Mouse (Mus musculus) spleen, postnatal 4 days (tissue): ENCODE measurements at regions not wholly inside any gene's neighbourhood (a gene's known extent, or its start where the extent isn't known, plus 50 kb on each side); places are given as distances from the start of the nearest gene placed in this dataset.
A peak's percentile ranks its signal among the peaks of the same experiment; 100 is the strongest.

Experiments
- DNase-seq, 2 experiments: peaks; one replicate each; pipeline ENCODE4 v3.0.0; 2022; ENCODE audit warnings: low spot score in 2 of 2

DNA sequence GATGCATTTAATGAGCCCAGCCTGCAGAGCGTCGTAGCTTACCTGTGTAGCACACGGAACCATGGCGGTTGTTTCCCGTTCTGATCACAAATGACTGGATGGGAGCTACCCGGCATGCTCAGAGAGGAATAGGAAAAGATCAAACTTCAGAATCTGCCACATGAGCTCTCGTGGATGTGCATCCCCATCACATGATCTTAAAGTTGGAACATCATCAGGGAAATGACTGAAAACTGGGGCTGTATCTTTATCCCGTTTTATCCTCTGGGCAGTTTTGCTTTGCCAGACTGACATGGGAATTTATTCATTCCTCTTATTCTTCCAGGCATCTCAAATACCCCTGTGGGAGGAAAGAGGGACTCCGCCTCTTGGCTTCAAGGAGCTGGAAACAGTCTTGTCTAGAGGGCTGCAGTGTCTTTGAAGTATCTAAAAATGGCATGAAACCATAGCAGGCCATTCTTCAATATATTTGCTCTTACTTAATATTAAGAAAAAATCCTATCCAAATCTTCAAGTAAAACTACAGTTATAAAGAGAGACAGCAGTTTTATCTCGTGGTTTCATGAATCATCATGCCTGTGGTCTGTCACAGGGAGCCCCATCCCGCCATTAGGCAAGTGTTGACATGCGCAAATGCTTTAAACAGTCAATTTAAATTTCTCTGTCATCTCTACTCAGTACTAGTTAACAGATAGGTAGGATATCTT is 339.4 kb downstream of the Foxo1 start:
- no peak for DNase-seq

DNA sequence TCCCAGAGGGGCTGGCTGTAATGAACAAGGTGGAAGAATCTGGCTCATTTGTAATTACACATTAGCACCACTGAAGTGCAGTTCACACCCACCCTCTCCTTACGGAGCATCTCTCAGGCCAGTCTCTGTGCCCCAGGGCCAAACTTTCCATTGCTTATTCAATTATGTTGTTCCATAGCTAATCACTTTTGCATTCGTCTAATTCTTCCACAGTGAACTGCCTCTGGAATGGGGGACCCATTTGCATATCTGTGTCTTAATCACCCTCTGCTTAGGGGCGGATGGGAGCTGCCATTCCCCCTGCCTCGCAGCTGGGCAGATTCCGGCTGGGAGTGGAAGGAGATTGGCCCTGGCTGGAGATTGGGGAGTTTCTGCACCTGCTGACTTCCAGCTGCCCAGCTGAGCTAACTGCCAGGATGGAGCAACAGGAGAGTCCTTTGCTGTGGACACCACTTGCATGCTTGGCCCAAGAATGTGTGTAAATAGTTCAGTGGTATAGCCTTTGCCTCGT is 337.2 kb downstream of the Foxo1 start:
- no peak for DNase-seq

DNA sequence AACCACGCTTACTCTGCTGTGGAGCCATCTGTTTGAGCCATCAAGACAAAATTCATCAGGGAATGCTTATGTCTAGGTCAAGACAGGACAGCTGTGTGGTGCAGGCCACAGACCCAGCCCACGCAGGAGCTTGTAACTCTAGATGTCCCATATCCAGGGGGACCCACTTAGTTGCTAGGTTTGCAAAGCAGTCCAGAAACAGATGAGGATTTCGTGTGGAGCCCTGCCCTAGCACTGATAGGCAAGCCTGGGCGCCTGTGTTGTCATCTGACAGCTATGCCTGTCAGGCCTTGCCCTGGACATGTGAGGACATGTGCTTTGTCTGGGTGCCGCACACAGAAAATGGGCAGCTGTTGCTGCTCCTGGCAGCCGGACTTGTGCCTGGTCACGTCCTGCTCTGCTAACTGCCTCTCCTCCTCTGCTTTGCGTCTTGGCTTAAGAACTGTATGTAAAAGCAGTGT is 335.1 kb downstream of the Foxo1 start:
- no peak for DNase-seq

DNA sequence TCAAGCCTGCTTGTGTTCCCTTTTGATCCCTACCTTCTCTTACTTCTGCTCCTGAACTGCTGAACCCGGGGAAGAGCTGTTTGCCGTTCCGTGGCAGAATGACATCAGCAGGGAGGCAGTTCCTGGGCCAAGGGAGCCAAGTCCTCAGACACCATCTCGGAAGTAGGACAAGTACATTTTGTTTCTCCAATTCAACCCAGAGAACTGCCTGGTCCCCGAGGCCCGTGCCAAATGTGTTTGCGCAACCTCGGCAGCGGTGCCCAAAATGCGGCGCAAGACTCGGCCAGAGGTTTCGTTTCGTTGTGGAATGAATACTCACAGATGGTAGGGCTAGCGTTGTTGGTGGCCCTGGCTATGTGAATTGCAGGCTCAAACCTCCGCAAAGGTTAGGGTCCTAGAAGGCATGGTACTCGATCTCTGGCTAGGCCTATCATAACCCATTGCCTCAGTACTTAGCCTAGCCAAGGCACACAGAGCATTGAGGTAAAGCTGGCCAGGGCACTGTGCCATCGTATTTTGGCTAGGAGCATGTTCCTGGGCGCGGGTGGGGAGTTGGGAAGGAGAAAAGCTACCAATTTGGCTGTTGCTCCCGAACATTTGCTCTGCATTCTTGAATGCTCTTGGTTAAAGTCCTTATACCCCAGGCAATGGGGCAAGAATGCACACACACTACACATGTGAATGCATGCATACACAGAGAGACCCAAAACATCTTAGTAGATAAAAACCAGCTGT is 333.0 kb downstream of the Foxo1 start:
- DNase-seq, result no peak

DNA sequence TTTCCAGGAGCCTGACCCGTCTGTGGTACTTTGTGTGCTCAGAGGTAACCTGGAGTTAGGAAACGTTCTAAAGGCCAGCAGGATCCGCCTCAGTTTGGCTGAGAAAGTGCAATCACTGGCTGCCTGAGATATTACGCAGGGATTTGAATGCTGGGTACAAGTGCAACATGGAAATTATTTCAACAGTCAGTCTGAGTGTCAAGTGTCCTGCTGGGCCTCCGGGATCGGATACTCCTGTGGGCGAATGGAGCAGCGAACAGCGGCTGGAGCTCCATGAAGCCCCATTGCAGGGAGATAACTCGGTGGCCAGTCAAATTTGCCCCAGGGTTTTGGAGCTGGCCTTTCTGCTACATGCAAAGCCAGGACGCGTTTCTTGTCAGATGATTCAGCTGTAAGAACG is 332.4 kb downstream of the Foxo1 start:
- no peak for DNase-seq

DNA sequence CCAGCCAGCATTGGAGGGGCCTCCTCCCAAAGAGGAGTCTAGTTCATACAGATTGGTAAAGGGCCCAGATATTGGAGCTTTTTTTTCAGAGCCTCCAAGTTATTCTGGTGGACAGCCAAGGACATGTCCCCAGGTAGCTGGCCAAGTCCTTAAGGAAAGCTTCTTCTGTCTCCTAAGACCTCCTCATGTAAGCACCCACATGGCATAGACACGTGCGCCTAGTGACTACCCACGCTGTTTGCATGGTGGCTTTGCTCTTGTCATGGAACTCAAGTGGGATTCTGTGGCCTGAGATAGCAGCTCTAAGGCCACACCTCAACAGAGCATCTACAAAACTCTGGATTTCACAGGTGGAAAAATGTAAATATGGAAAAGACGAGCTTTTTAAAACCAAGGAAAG is 332.0 kb downstream of the Foxo1 start:
- DNase-seq, result no peak

DNA sequence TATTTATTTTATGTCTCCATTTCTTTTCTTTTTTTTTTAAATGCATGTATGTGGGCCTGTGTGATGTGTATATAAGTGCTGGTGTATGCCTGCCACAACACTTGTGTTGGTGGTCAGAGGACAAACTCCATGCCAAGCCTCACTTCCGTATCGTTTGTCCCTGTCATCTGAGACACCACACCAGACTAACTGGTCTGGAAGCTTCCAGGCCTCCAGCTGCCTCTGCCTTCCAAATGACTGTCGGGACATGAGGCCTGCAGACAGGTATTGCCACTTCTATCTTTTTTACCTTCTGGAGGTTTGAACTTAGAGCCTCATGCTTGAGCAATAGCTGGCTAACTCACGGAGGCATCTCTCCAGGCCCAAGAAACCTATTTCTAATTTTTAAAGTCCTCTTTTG is 318.3 kb downstream of the Foxo1 start:
- no peak for DNase-seq

DNA sequence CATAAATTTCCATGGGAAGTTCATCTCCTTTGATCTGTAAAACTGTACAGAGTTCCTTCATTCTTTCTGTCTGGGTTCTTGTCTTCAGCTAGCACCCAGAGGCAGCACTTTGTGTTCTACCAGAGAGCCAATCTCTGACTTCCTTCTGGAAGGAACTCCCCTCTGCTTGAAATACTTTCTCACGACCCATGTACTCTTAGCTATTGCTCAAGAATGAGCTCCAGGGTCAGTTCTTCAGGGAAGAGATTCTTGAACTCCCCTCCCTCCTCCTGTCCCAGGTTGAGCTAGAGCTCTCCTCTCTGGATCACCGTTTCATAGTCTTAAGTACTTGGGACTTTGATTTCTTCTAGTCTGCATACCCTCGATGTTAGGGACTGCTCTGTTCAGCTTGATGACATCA is 311.8 kb downstream of the Foxo1 start:
- no peak for DNase-seq

DNA sequence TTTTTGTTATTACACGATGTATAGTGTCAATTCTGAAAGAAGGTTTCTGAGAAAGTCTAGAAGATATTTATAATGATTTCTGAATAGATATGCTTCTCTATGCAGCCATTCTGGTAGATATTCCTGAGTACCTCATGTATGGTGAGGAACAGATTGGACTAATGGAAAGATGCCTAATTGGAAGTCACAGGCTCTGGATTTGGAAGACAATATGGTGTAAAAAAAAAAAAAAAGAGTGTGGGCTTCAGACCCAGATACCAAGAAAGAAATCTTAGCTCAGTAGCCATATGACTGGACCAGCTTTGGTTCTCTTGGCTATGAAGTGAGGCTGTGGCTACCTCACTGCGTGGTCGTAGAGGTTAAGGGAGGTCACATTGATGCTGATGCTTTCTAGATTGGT is 311.0 kb downstream of the Foxo1 start:
- DNase-seq, result no peak

DNA sequence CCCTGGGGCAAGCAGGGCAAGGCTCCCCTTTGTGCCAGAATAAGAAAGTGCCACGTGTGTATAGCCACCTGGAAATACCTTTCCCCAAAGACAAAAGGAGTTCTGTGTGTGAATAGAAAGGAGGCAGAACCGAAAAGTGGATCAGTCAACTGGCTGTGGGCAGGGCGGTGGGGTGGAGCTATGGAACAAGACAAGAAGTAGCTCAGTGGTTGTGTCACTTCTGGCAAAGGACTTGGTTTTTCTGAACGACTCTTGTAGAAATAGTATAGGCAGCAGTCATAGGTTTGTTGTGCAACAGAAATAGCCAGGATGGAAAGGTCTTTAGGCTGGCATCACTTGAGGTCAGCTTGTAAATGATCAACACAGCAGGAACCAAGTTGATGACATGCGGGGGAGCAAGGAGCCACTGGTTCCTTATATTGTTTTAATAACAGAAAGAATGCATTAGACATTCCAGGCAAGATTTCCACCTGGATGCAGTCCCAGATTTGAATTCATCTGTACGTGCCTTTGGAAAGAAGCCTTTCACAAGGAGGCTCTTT is 308.6 kb downstream of the Foxo1 start:
- no peak for DNase-seq

DNA sequence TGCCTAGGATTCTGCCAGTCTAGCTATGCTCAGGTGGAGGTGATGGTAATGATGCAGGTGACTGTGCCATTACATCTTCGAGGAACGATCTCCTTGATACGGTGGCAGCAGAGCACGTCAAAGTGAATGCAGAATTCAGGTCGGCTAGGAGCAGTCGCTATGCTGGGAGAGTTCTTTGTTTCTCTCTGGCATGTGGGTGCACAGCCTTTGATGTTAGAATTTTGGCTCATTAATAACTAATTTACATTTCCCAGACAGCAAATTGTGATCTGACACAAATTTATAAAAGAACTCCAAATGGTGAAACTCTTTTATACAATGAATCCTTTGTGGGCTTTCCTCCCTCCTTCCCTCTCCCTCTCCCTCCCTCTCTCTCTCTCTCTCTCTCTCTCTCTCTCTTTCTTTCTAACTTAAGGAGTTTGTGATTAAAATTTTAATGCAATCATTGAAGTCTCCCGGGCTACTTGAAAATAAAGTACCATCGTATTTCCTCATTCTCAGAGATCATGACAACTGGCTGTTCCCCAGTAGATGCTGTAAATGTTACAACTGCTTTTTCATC is 307.2 kb downstream of the Foxo1 start:
- DNase-seq, result no peak

DNA sequence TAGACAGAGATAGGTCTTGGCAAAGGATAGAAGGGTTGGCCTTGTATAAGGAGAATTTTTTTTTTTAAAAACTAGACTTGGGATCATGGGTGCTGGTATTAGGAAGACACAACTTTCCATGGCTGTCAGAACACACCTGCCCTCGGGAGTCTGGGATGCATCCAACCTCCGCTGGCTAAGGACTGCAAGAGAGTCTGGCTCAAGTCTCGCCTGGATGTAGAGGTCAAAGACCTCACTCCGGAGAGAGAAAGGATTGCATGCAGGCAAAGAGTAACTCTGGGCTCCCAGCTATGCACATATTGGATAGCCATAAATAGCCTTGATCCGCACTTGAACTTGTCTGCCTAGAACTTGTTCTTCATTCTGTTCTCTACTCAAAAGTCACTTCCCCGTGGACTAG is 306.2 kb downstream of the Foxo1 start:
- no peak for DNase-seq

DNA sequence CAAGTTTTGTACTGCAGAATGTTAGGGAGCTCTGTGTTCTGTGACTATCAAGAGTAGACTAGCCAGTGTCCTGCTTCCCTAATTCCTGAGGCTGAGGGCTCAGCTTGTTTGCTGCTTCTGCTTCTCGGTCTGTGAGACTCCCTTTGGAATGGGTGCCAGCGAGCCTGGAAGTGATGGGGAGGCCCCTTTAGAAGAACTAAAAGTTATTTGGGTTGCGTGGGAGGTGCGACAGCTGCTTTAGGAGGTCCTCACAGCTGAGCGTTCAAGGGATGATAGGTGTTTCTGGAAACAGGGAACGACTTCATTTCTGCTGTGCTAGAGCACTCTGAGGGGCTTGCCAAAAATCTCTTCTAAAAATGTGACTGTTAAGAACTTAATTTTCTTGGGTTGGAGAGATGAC is 305.7 kb downstream of the Foxo1 start:
- DNase-seq, result no peak

DNA sequence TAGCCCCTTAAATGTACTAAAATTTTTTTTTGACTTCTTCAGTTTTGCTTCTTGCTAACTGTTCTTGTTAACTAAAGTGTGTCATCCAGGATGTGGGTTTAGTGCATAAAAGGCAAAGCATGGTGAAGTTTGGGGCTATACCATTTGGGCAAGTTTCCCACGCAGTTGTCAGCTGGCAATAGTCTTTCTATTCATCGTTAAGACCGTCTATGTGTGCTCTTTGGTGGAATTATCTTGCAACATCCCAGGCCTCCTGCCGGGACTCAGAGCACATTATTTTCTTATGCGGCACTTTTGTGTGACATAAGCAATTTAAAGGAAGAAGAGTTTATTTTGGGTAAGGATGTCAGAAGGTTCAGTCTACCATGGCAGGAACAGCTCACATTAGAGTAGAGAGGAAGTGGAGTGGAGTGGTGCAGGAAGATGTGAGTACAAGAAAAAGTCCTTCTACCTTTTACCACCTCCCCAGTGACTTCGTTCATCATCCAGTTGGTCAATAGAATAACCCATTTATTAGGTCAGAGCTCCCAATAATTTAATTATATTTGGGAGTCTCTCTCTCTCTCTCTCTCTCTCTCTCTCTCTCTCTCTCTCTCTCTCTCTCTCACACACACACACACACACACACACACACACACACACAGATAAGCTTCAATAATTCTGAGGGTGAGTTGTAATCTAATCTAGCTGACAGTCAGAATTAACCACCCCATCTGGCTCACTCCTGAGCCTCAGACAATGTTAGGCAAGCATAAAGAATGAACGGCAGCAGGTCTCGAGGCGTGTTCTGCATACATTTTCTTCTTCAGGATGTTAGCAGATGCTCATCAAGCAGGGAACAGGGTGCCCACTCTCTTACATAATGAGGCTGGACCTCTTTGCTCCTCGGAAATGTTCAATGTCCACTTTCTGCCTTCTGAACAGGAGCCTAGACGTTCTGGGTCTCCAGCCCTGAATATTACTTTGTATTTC is 304.7 kb downstream of the Foxo1 start:
- no peak for DNase-seq

DNA sequence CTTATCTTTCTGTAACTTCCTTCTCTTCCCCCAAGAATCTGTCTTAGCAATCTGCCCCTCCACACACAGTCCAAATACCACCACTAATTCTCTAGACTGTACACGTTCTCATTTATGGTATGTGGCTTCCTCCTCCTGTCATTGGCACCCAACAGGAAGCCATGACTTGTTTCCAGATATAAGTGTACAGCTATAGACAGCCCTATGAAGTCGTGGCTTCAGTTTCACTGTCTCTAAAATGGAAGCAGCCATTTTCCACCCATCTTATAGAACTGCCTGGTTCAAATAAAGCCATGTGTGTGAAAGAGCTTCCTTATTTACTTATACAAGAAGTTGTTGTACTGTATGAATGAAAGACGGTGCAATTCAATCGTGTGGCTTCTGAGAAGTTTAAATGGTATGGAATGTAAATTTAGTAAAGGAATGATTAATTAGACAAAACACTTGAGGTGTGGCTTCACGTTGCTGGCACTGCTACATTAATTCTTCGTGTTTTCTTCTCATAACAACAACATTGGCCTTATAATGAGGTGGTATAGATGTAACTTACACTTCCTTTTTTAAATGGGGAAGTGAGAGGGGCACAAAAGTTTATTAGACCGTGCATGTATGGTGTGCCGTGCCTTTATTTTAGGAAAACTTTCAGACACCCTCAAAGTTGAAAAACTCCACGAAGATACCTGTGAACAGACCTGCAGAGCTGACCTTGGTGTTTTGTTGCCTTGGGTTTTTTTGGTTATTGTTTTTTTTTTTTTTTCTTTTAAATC is 299.7 kb downstream of the Foxo1 start:
- DNase-seq, result no peak

DNA sequence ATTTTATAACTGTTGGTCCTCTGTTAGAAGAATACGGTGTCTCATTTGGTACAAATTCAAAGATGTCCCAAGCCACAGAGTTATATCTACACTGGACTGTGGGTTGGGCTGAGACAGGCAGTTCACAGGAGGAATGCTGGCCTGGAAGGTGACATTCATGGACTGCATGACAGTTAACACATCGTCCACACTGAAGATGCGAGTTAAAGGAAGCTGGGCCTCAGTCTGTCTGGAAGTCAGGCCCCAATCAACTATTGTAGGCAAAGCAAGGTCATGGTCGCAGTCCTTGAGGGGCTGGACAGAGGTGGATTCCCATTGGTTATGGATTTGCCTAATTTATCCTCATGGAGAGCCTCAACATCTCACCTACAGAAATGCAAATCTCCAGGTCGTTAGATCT is 295.5 kb downstream of the Foxo1 start:
- no peak for DNase-seq

DNA sequence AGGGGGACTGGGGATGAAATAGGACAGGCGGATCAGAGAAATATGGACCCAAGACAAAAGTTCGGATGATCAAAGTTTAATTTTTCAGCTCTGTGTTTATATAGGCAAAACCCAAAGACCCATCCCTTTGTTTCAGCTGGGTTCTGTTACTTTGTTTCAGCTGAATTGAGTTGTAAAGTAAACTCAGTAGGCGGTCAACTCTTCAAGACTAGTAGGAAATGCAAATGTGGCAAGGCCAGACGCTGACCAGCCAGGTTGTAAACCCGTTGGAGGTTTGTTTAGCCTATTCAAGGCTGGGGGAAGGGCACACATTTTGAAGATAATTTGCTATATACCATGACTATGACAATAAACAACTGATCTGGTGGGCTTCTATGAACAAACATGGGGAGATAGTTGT is 294.7 kb downstream of the Foxo1 start:
- DNase-seq, result no peak

DNA sequence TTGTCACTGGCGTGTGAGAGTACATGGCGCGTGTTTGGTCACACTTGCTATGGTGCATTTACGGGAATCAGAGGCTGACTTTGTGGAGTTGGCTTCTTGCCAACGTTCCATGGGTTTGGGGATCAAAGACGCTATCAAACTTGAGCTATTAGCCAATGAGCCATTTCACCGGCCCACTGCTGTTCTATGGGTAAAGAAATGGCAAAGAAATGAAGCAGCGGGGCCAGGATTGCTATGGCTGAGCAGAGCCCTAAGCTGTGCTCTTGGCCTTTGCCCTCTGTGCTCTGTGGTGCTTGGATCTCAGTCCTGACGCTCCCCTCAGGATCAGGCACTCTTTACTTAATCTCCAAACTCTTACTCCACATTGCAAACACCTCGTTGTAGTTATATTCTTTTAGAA is 291.3 kb downstream of the Foxo1 start:
- no peak for DNase-seq

DNA sequence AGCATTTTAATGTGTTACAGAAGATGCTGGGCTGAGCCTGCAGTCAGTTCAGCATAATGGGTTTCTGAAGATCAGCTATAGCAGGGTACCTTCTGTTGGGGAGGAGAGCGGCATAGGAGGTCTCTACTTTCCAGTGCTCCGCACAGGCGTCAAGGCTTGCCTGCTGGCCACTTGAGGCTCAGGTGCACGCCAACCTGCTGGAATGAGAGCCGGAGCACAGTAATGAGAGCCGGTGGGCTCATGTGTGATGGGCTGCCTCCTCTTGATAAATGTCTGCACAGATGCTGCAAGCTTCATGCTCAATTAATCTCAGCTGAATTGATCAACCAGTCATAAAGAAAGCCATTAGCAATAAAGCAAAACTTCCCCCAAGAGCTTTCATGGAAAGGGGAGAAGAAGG is 290.6 kb downstream of the Foxo1 start:
- no peak for DNase-seq

DNA sequence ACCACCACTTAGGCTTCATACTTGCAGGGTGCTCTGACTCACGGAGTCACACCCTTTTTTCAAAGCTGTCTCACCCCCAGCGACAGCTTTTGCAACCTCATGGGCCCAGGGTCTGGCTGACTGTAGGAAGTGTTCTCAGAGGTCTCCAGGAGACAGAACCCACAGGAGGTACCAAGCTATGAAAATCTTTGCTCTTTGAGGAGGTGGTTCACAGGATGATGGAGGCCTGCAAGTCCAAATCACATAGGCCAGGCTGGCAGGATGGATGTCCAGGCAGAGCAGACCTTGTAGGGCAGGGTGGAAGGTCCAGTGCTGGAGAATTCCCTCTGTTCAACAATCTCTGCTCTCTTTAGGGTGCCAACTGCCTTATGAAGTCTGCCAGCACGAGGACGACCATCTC is 289.2 kb downstream of the Foxo1 start:
- DNase-seq, result no peak

DNA sequence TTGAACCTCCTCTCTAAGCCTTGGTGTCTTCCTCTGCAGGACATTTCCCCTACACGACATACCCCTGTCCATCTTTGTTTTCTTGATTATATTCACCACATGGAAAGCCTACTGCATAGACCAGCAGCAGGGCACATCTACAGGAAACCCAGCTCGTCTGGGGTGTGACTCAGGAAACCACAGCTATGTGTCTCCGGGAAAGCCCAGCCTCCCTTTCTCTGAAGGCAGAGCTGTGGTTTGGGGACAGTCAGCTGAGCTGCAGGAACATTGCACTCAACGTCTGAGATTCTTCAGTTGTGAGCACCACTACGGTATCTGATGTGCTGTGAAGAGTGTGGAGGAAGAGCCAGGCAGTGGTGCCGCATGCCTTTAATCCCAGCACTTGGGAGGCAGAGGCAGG is 286.9 kb downstream of the Foxo1 start:
- peak in 1 of 2 experiments; percentile 18 for DNase-seq
